Mouse (Mus musculus) stomach, embryonic 16.5 days (tissue): ENCODE results near the gene Fbxw9. TPM values are rescaled to one million over a fixed set of nuclear protein-coding genes. Genes with fewer than 3 reads are reported as not detected.
A peak's percentile ranks its signal among the peaks of the same experiment; 100 is the strongest.

Source experiments
- ATAC-seq: fragments of 200-750 bp; cut with Nextera tagmentation; 2 replicates; pipeline ENCODE4 v1.8.0; 2017; ENCODE audit warnings: moderate number of reproducible peaks, moderate TSS enrichment; ENCODE audit not compliant: insufficient read depth, low FRiP score
- H3K27ac ChIP-seq: fragments of 300-500 bp; sonication (generic); 2 replicates; pipeline ENCODE4 v1.5.1; 2014; ENCODE audit warnings: low read length
- H3K27me3 ChIP-seq: fragments of 300-500 bp; sonication (generic); 2 replicates; pipeline ENCODE4 v1.6.1; 2014; ENCODE audit warnings: low read length, control low read depth, mixed read lengths; ENCODE audit not compliant: control insufficient read depth, insufficient read depth
- H3K36me3 ChIP-seq: fragments of 300-500 bp; sonication (generic); 2 replicates; pipeline ENCODE4 v1.6.1; 2014; ENCODE audit warnings: low read length; ENCODE audit not compliant: control insufficient read depth, insufficient read depth
- H3K4me1 ChIP-seq: fragments of 300-500 bp; sonication (generic); 2 replicates; pipeline ENCODE4 v1.6.1; 2014; ENCODE audit warnings: low read length, control low read depth, mixed read lengths; ENCODE audit not compliant: control insufficient read depth, insufficient read depth
- H3K4me2 ChIP-seq: fragments of 300-500 bp; sonication (generic); 2 replicates; pipeline ENCODE4 v1.6.1; 2014; ENCODE audit warnings: low read depth, low read length, mixed read lengths
- H3K4me3 ChIP-seq: fragments of 300-500 bp; sonication (generic); replicated peaks from 2 replicates; pipeline ENCODE4 v1.5.1; 2014; ENCODE audit warnings: mild to moderate bottlenecking, low read length
- H3K9ac ChIP-seq: fragments of 300-500 bp; sonication (generic); 2 replicates; pipeline ENCODE4 v1.6.1; 2014; ENCODE audit warnings: low read length
- H3K9me3 ChIP-seq: fragments of 300-500 bp; sonication (generic); replicated peaks from 2 replicates; pipeline ENCODE4 v1.6.1; 2016; ENCODE audit warnings: low read length, control low read depth; ENCODE audit not compliant: control insufficient read depth
- WGBS: fragments of 180-500 bp; shearing (Covaris S2); extraction: QIAGEN DNeasy Blood & Tissue Kit; methylation state at CpG from one replicate; pipeline ENCODE4 v1.1.7; 2014; 5-methylcytosine and 5-hydroxymethylcytosine counted together
- polyA plus RNA-seq: library from polyadenylated mRNA; unstranded; fragments of >200 nt; fragmentation: Nextera tagmentation; extraction: Ambion mirVana; gene quantifications from 2 replicates; pipeline ENCODE4 v1.2.1, GENCODE M21; 2015

The Fbxw9 gene
- polyA plus RNA-seq, 1 experiment from 2014 or later, result 28.1 TPM

- no peaks in the 10 kb centered on the region for H3K9me3 ChIP-seq
- H3K4me2 ChIP-seq, result peak within 1 kb of the TSS; percentile 99
- WGBS, result 4% methylated on average over 30 of the region's 30 CpGs
- H3K36me3 ChIP-seq, result peaks cover 18% of the 10 kb centered on the region
- no peaks in the 10 kb centered on the region for H3K27me3 ChIP-seq
- ATAC-seq, result peak; percentile 91
- peaks cover 34% of the 10 kb centered on the region for H3K4me1 ChIP-seq
- H3K9ac ChIP-seq, result peak within 1 kb of the TSS; percentile 86
- peak within 1 kb of the TSS; percentile 95 for H3K4me3 ChIP-seq
- H3K27ac ChIP-seq, result peak within 1 kb of the TSS; percentile 93
Observed at GRCm38 (mm10) chr8:85025098-85025932, 34.5 kb upstream of the Fbxw9 start, which contains the start of gene Asna1. Gene Asna1, minus strand, starts transcription at chr8:85025281.

- no peaks in the 10 kb centered on the region for H3K27me3 ChIP-seq
- H3K9ac ChIP-seq, result peak within 1 kb of the TSS; percentile 100
- peak within 1 kb of the TSS; percentile 100 for H3K4me3 ChIP-seq
- H3K4me1 ChIP-seq, result peaks cover 34% of the 10 kb centered on the region
- peaks cover 11% of the 10 kb centered on the region for H3K36me3 ChIP-seq
- H3K4me2 ChIP-seq, result peak within 1 kb of the TSS; percentile 99
- under 1% methylated on average over 73 of the region's 75 CpGs for WGBS
- peak; percentile 88 for ATAC-seq
- H3K9me3 ChIP-seq, result no peaks in the 10 kb centered on the region
- peak within 1 kb of the TSS; percentile 93 for H3K27ac ChIP-seq
Observed at GRCm38 (mm10) chr8:85026670-85027515, 33.0 kb upstream of the Fbxw9 start, which contains the start of gene Trir. Gene Trir, plus strand, starts transcription at chr8:85026823.

DNA sequence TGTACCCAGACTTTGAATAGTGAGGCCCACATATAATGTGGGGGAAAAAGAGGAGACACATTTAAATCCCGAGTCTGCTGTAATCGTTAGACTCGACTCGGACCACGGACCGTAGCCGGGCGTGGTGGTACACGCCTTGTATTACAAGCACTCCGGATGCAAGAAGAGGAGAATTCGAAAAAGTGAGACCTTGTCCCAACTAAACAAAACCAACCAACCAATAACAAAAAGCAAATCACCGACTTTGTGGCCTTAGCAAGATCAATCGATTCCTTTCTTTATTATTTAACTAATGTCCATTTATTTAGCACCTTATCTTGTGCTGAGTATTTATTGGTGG, 32.4 kb upstream of the Fbxw9 start:
- Histone ChIP-seq H3K4me1 (peaks cover 34% of the 10 kb centered on the region), H3K27me3 (no peaks in the 10 kb centered on the region), H3K4me2 (peak overlapping the region; percentile 99), H3K27ac (peak overlapping the region; percentile 93), H3K9me3 (no peaks in the 10 kb centered on the region), H3K4me3 (peak overlapping the region; percentile 100), H3K36me3 (peaks cover 11% of the 10 kb centered on the region; the same call in 1 of the 2 replicates), H3K9ac (peak overlapping the region; percentile 100)
- ATAC-seq, result no peak
- 1% methylated on average over 13 of the region's 13 CpGs for WGBS

- Histone ChIP-seq H3K4me1 (peaks cover 34% of the 10 kb centered on the region), H3K27ac (no peak overlapping the region), H3K4me3 (peak overlapping the region; percentile 100), H3K27me3 (no peaks in the 10 kb centered on the region), H3K9ac (peak overlapping the region; percentile 100), H3K9me3 (no peaks in the 10 kb centered on the region), H3K4me2 (peak overlapping the region; percentile 99), H3K36me3 (peaks cover 11% of the 10 kb centered on the region; the same call in 1 of the 2 replicates)
- no peak for ATAC-seq
- 7% methylated on average over 2 of the region's 2 CpGs for WGBS
Observed at GRCm38 (mm10) chr8:85027922-85028321, 31.9 kb upstream of the Fbxw9 start.

GRCm38 (mm10) chr8:85029271-85029670, 30.6 kb upstream of the Fbxw9 start:
- no peak overlapping the region for H3K4me3 ChIP-seq
- no peaks in the 10 kb centered on the region for H3K27me3 ChIP-seq
- no peak overlapping the region for H3K27ac ChIP-seq
- ATAC-seq, result no peak
- peak overlapping the region; percentile 99; the same call in 1 of the 2 replicates for H3K4me2 ChIP-seq
- H3K9me3 ChIP-seq, result no peaks in the 10 kb centered on the region
- H3K9ac ChIP-seq, result peak overlapping the region; percentile 100
- 80% methylated on average over 14 of the region's 14 CpGs for WGBS
- H3K4me1 ChIP-seq, result peaks cover 33% of the 10 kb centered on the region
- H3K36me3 ChIP-seq, result no peaks in the 10 kb centered on the region

DNA sequence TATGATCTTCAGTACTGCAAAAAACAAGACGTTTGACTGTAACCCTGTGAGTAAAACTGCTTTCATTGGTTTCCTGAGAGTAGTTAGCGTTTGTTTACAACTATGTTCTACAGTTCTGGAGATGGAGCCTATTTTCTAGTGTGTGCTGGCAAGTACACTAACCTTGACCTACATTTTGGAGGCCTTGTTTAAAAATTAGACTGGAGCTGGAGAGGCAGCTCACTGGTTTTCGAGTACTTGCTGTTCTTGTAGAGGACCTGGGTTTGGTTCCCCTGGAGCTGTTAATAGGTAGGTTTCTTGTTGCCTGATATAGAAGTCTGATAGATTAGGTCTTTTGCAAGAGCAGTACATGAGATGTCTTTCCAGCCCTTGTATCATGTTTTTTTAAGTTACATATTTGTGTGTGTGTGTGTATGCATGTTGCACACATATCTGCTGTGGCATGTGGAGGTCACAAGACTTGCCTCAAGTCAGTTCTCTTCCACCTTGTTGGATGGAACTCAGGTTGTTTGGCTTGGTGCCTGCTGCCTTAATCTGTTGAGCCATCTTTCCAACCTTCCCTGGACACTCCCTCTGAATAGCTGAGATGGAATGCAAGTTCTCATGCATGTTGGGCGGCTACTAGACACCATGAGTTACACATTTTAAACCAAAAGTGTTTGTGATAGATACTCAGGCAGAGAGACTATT, 27.1 kb upstream of the Fbxw9 start:
- Histone ChIP-seq H3K4me2 (no peak overlapping the region), H3K9me3 (no peaks in the 10 kb centered on the region), H3K27me3 (no peaks in the 10 kb centered on the region), H3K36me3 (no peaks in the 10 kb centered on the region), H3K9ac (no peak overlapping the region), H3K4me3 (no peak overlapping the region), H3K4me1 (peaks cover 27% of the 10 kb centered on the region), H3K27ac (no peak overlapping the region)
- ATAC-seq, result no peak
- 77% methylated on average over 4 of the region's 4 CpGs for WGBS

DNA sequence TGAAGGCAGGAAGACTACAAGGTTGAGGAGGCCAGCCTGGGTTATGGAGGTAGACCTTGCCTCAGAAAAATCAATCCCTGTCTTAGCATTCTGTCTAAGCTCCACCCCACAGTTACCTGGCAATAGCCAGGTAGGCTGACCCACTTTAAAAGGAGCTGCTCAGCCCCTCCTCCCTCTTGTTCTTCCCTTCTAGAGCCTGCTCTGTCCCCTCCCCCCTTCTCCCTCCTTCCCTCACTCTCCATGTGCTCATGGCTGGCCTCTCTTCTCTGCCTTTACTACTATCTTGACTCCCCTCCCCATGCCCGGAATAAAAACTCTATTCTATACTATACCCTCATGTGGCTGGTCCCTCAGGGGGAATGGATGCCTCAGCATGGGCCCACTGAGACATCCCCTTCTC, 26.0 kb upstream of the Fbxw9 start:
- H3K36me3 ChIP-seq, result no peaks in the 10 kb centered on the region
- ATAC-seq, result no peak
- peaks cover 20% of the 10 kb centered on the region for H3K4me1 ChIP-seq
- H3K9ac ChIP-seq, result no peak overlapping the region
- no peak overlapping the region for H3K4me2 ChIP-seq
- H3K9me3 ChIP-seq, result no peaks in the 10 kb centered on the region
- no peaks in the 10 kb centered on the region for H3K27me3 ChIP-seq
- 0 out of 2 replicates have a peak overlapping the region, but pooled peaks have one; percentile 14 for H3K27ac ChIP-seq
- 71% methylated on average over 1 of the region's 1 CpGs for WGBS
- H3K4me3 ChIP-seq, result no peak overlapping the region

- peak overlapping the region; percentile 83 for H3K9ac ChIP-seq
- H3K4me3 ChIP-seq, result peak overlapping the region; percentile 82
- ATAC-seq, result no peak
- H3K4me1 ChIP-seq, result peaks cover 18% of the 10 kb centered on the region
- no peaks in the 10 kb centered on the region for H3K9me3 ChIP-seq
- no peaks in the 10 kb centered on the region for H3K36me3 ChIP-seq
- H3K27ac ChIP-seq, result peak overlapping the region; percentile 97
- WGBS, result 4% methylated on average over 13 of the region's 13 CpGs
- H3K4me2 ChIP-seq, result peak overlapping the region; percentile 79
- H3K27me3 ChIP-seq, result no peaks in the 10 kb centered on the region
Observed at GRCm38 (mm10) chr8:85034764-85035163, 25.1 kb upstream of the Fbxw9 start.
